Mouse (Mus musculus): ENCODE measurements at regions not wholly inside any gene's neighbourhood (a gene's known extent, or its start where the extent isn't known, plus 50 kb on each side); places are given as distances from the start of the nearest gene placed in this dataset.

GRCm38 (mm10) chr8:128113116-128113515, 245.3 kb upstream of the Nrp1 start:
- DNase-seq (ENCODE audit: low read depth, low spot score) = no peak

- DNase-seq (ENCODE audit: low read depth, low spot score) = no peak
Observed at GRCm38 (mm10) chr8:128141290-128141966, 217.0 kb upstream of the Nrp1 start.

GRCm38 (mm10) chr8:128148351-128148942, 210.0 kb upstream of the Nrp1 start:
- DNase-seq (ENCODE audit: low read depth, low spot score) = peak; percentile 55

GRCm38 (mm10) chr8:128155604-128156003, 202.8 kb upstream of the Nrp1 start:
- no peak for DNase-seq (ENCODE audit: low read depth, low spot score)

- no peak for DNase-seq (ENCODE audit: low read depth, low spot score)
Observed at GRCm38 (mm10) chr8:128156221-128156620, 202.2 kb upstream of the Nrp1 start.

- peak; percentile 52 for DNase-seq (ENCODE audit: low read depth, low spot score)
Observed at GRCm38 (mm10) chr8:128162857-128163256, 195.5 kb upstream of the Nrp1 start.

GRCm38 (mm10) chr8:128164976-128165375, 193.4 kb upstream of the Nrp1 start:
- peak; percentile 15 for DNase-seq (ENCODE audit: low read depth, low spot score)

GRCm38 (mm10) chr8:128165591-128165990, 192.8 kb upstream of the Nrp1 start:
- DNase-seq (ENCODE audit: low read depth, low spot score) = peak; percentile 37

- peak; percentile 15 for DNase-seq (ENCODE audit: low read depth, low spot score)
Observed at GRCm38 (mm10) chr8:128166097-128166496, 192.3 kb upstream of the Nrp1 start.

- no peak for DNase-seq (ENCODE audit: low read depth, low spot score)
Observed at GRCm38 (mm10) chr8:128168819-128169218, 189.6 kb upstream of the Nrp1 start.

- DNase-seq (ENCODE audit: low read depth, low spot score) = peak; percentile 33
Observed at GRCm38 (mm10) chr8:128171116-128171515, 187.3 kb upstream of the Nrp1 start.

GRCm38 (mm10) chr8:128180214-128180613, 178.2 kb upstream of the Nrp1 start:
- DNase-seq (ENCODE audit: low read depth, low spot score) = no peak

- no peak for DNase-seq (ENCODE audit: low read depth, low spot score)
Observed at GRCm38 (mm10) chr8:128183081-128183480, 175.3 kb upstream of the Nrp1 start.

GRCm38 (mm10) chr8:128188321-128188720, 170.1 kb upstream of the Nrp1 start:
- DNase-seq (ENCODE audit: low read depth, low spot score) = no peak

- no peak for DNase-seq (ENCODE audit: low read depth, low spot score)
Observed at GRCm38 (mm10) chr8:128193293-128193887, 165.0 kb upstream of the Nrp1 start.

- DNase-seq (ENCODE audit: low read depth, low spot score) = no peak
Observed at GRCm38 (mm10) chr8:128200815-128201214, 157.6 kb upstream of the Nrp1 start.

GRCm38 (mm10) chr8:128201635-128202034, 156.8 kb upstream of the Nrp1 start:
- DNase-seq (ENCODE audit: low read depth, low spot score) = no peak

- peak; percentile 12 for DNase-seq (ENCODE audit: low read depth, low spot score)
Observed at GRCm38 (mm10) chr8:128202158-128202886, 156.1 kb upstream of the Nrp1 start.

GRCm38 (mm10) chr8:128204803-128205202, 153.6 kb upstream of the Nrp1 start:
- no peak for DNase-seq (ENCODE audit: low read depth, low spot score)

GRCm38 (mm10) chr8:128207138-128207537, 151.3 kb upstream of the Nrp1 start:
- no peak for DNase-seq (ENCODE audit: low read depth, low spot score)

GRCm38 (mm10) chr8:128210761-128211160, 147.6 kb upstream of the Nrp1 start:
- DNase-seq (ENCODE audit: low read depth, low spot score) = no peak

GRCm38 (mm10) chr8:128212223-128212622, 146.2 kb upstream of the Nrp1 start:
- DNase-seq (ENCODE audit: low read depth, low spot score) = no peak
